Mouse (Mus musculus) layer of hippocampus, adult 11-12 months (tissue): Measurements from ENCODE around the gene Aif1.
"Not testable (repeated sequence)": the region's sequence is repeated elsewhere in the genome, so short reads cannot be mapped to it uniquely, and the experiment has no call there.

ENCODE experiments used
- DNase-seq: peaks from one replicate; pipeline ENCODE4 v3.0.0; 2022; ENCODE audit warnings: low spot score

Gene Aif1

DNA sequence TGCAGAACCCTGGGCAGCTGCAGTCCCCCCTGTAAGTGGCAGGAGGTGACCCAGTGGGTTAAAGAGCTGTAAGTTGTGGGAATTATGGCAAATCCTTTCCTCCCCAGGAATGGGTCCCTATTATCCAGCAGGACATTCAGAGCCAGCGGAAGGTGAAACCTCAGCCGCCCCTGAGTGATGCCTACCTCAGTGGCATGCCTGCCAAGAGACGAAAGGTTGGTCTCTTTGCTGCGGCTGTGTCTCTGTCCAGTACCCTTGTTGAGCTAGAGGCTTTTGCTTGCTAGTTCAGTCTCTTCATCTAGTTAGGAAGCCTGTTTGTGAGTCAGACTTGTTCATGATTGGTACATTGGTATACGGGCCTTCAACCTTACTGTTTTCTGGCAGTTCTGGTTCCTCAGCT lies 29.7 kb downstream of the Aif1 start:
- no peak for DNase-seq

DNA sequence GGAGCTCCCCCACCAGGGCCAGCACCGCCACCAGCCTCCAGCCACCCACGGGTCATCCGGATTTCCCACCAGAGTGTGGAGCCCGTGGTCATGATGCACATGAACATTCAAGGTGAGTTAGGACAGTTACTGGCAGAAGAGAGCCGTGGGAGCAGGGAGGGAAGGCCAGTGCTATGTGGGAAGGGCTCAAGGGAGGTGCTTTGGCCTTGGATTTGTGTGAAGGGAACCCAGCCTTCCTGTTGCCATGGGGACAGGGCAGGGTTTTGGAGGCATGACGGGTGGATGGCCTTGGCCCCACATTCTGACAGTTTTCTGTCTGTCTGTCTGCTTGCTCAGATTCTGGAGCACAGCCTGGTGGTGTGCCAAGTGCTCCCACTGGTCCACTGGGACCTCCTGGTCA lies 33.9 kb downstream of the Aif1 start:
- DNase-seq: no peak

- DNase-seq: no peak
Observed at GRCm38 (mm10) chr17:35140490-35140996, 35.3 kb downstream of the Aif1 start.

- DNase-seq: no peak
Observed at GRCm38 (mm10) chr17:35139269-35139668, 36.6 kb downstream of the Aif1 start.

GRCm38 (mm10) chr17:35135591-35136320 lies 40.1 kb downstream of the Aif1 start:
- no peak for DNase-seq

GRCm38 (mm10) chr17:35134801-35135590 lies 40.9 kb downstream of the Aif1 start, which contains the start of gene Bag6:
TSS of gene Bag6 (plus strand) at chr17:35135178.
- DNase-seq: peak; percentile 96

DNA sequence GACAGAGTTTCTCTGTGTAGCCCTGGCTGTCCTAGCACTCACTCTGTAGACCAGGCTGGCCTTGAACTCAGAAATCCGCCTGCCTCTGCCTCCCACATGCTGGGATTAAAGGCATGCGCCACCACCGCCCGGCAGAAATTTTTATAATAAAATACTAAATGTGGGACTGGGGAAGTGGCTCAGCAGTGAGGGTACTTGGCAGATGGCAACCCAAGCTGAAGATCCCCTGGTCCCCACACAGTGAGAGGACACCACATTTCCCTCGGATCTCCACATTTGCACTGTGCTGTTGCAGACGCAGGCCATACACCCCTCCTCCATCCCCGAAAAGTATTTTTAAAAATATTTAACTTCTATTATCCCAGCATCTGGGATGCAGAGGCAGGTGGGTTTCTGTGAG lies 42.4 kb downstream of the Aif1 start:
- DNase-seq: no peak

GRCm38 (mm10) chr17:35132174-35132560 lies 43.7 kb downstream of the Aif1 start:
- no peak for DNase-seq

DNA sequence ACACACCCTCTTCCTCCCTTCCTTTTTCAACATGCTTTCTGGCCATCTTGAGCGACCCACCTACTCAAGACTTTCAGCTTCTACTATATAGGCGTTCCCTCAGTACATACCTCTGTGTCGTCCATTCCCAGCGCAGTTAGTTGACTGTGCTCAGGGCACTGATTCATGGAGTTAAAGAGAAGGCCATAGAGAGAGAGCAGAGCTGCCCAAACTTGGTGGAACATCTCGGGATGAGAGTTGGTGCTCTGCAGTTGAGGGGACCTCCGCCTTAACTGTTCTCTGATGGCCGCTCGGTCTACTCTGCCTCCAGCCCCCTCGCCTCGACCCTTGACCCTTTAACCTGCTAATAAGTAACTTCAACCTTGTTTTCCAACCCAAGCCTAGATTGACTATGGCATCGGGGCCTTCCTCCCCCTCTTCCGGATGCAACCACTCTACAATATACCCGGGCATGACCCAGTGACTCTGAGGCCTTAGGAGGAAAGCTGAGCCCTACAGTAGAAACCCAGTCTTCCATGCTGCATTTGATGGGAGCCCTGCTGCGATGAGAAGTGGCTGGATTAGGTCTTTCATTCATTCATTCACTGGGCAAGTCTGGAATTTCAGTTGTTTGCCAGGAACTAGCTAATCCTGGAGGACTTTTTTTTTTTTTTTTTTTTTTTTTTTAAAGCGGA lies 44.2 kb downstream of the Aif1 start, which contains the start of gene Apom:
TSS of gene Apom (minus strand) at position 551 of the 674 bp plus-strand sequence.
- DNase-seq: no peak

GRCm38 (mm10) chr17:35131038-35131437 lies 44.8 kb downstream of the Aif1 start:
- DNase-seq: no peak

- DNase-seq: no peak
Observed at GRCm38 (mm10) chr17:35128996-35129395, 46.9 kb downstream of the Aif1 start.

GRCm38 (mm10) chr17:35127017-35127416 lies 48.9 kb downstream of the Aif1 start:
- no peak for DNase-seq

GRCm38 (mm10) chr17:35126206-35126611 lies 49.7 kb downstream of the Aif1 start, which contains the start of gene D17H6S53E:
TSS of gene D17H6S53E (plus strand) at chr17:35126373.
- DNase-seq: peak; percentile 63

DNA sequence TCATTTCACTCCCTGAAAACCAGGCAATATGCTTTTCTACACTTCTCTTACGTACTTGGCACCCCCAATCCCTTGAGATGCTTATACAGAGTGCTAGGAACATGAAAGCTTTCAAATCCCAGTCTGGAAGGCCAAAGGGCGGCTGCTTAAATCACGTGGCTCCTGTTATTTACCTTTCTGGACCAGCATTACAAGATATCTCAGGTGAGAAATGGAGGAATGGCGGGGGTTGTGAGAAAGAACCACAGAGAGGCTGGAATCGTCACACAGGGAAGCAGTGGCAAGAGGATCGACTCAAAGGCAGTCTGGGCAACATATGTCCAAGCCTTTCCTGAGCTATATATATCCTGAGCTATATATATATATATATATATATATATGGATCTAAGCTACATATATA lies 50.3 kb downstream of the Aif1 start:
- DNase-seq: no peak

- DNase-seq: no peak
Observed at GRCm38 (mm10) chr17:35125081-35125480, 50.8 kb downstream of the Aif1 start.

GRCm38 (mm10) chr17:35124261-35124896 lies 51.5 kb downstream of the Aif1 start:
- not testable (repeated sequence) for DNase-seq

- not testable (repeated sequence) for DNase-seq
Observed at GRCm38 (mm10) chr17:35123287-35123686, 52.6 kb downstream of the Aif1 start.

- peak; percentile 75 for DNase-seq
Observed at GRCm38 (mm10) chr17:35121871-35122303, 54.0 kb downstream of the Aif1 start, which contains the start of gene Csnk2b. TSS of gene Csnk2b (minus strand) at chr17:35122053.

DNA sequence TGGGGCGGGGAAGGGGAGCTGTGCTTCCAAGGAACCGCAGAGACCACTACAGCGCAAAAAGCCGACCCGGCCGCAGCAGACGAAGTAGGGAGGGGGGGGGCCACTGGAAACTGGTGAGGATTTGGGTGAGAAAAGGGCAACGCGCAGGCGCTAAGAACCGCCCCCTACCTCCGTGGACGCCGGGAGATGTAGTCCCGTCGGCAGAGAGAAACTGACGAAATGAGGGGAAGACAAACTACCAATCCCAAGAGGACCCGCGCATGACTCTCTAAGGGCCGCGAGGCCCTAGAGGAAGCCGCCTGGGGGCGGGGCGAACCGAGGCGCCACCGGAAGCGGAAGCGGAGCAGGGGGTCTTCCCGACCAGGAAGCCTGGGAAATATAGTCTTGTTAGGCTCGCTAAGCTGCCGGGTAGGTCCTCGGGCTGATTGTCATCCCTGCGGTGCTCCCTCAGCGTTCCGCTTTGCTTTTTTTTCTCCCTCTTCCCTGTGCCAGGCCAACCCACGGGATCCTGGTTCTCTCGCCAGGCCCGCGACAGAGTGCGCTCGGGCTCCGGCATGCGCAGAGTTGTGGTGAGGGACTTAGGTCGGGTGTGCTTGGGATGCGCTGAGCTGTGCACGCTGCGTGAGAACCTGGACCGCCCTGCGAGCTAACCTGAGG lies 54.6 kb downstream of the Aif1 start, which contains the start of gene Gpank1:
TSS of gene Gpank1 (plus strand) at position 313 of the 657 bp plus-strand sequence.
- DNase-seq: peak; percentile 97
